Mouse (Mus musculus) kidney, adult 2 months (tissue): ENCODE results near the gene D130052B06Rik.

Source experiments
- CTCF ChIP-seq: fragments of 200-500 bp; conservative IDR thresholded peaks from 2 replicates; pipeline ENCODE4 v1.5.1; 2011; ENCODE audit warnings: low read depth, mild to moderate bottlenecking, control low read depth, low read length, moderate library complexity, mixed read lengths; ENCODE audit not compliant: insufficient read depth, insufficient read length
- POLR2A ChIP-seq: fragments of 200-500 bp; IDR thresholded peaks from one replicate; pipeline ENCODE4 v1.6.1; 2011; ENCODE audit warnings: low read depth, low read length, control low read depth

- TF ChIP-seq CTCF (0 out of 2 replicates have a peak, but pooled peaks have one; percentile 8), POLR2A (no peak)
Observed at GRCm38 (mm10) chr11:33574944-33575343, 24.2 kb upstream of the D130052B06Rik start.
